Mouse (Mus musculus): ENCODE data around the gene Rph3a. TPM values are rescaled to one million over a fixed set of nuclear protein-coding genes. Genes with fewer than 3 reads are reported as not detected.
"Not testable (repeated sequence)": the region's sequence is repeated elsewhere in the genome, so short reads cannot be mapped to it uniquely, and the experiment has no call there.

Rph3a gene
- total RNA-seq, 4 experiments from 2014 or later, result 3.5 to 9.1 (median 6.0) TPM

DNA sequence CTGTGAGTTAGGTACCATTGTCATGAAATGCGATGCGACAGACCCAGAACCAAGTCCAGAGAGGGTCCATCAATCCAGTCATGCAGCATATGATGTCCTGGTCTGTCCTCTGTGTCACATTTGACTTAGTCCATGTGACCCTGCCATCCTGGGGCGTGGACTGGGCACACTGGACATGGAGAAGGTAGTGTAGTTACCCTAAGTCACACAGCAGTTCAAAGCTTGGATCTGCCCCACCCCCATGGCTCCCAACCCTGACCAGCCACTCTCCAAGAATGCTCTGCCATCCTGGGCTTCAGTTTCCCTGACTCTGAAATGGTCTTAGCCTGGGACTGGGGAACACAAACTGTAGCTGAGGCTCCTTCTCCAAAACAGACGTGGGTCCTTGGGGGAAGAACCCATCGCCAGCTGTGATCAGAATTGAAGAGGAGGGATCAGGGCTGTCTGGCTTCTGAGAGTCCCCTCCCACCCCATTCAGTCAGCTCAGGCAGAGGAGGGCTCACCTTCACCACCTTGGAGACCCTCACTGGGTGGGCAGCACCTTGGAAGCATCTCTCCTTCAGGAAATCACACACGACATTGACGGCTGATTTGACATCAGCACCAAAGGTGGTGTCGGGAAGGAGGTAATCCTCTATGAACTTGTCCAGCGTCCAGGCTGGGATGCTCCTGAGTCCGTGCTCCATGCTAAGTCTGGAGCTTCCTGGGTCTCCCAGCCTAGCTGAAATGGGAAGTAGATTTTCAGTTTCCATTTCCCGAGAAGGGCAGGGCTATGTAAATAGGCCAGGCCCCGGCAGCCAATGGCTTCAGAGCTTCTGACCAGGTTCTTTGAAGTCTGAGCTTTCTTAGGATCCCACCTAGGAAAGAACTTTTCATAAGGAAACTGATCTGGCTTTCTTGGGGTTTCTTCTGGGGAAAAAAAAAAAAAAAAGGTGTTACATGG is 102.8 kb downstream of the Rph3a start, which contains the start of gene Oas1a:
TSS of gene Oas1a (minus strand) at position 731 of the 943 bp plus-strand sequence.
- DNase-seq, result not testable (repeated sequence)

GRCm38 (mm10) chr5:120902056-120902455 is 107.8 kb downstream of the Rph3a start:
- DNase-seq, result no peak

DNA sequence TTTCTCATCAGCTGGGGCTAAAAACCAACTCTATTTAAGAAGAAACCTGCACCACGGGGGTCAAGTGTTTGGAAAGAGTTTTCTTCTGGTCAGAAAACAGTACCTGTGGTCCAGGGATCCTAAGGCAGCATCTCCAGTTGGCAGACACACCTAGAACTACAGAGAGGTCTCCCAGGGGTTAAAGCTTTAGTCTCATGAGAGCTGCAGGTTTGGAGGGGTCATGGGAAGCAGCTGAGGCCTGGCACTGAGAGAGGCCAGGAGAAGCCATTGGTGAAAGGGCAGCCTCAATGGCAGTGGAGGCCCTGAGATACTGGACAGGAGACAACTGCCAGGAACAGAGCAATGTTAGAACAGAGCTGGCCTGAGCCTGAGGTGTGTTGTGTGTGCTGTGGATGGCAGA is 109.2 kb downstream of the Rph3a start:
- no peak for DNase-seq

- no peak for DNase-seq
These were observed 111.2 kb downstream of the Rph3a start for GRCm38 (mm10) chr5:120898726-120899125.

DNA sequence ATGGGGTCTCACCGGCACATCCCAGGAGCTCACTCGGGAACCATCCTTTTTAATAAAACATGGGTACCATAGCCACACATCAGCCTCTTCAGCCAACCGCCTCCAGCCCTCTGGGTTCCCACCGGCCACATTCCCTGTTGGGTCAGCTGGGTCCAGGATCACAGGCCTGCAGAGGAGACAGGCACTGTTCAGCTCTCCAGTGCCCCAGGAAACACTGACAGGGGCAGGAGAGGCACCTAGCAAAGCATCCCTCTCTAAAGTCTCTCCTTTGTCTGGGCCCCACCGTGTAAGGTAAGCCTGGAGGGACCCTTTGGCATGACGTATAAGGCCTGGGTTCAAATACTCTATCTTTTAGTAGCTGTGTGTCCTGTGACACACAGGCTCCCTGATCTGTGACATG is 111.6 kb downstream of the Rph3a start:
- no peak for DNase-seq

DNA sequence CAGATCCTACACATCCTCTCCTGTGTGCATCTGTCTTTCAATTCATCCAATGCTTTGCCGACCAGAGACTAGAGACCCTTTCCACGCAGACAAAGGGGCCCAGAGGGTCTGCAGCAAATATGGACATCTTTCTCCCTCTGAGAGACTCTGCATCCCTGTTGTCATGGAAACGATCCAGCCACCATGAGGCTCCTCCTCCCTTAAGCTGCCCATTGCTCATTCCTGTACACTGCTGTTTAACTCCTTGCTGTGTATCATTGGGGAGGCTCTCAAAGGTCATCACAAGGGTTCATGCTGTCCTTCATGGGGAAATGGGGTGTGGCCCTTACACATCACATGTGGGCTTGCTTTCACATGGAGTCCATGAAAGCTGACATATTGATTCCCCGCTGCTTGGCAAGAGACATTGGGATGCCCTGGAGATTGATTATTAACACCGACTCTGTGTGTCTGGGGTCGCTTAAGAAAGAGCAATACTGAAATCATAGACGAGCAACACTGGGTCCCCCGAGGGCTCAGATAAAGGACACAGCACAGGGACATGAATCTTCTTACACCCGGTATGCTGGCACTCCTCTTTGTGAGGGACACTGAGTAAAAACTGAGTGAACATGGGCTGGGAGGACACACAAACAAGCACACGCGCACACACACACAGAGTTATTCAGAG is 114.5 kb downstream of the Rph3a start:
- DNase-seq, result no peak

- not testable (repeated sequence) for DNase-seq
These were observed 115.2 kb downstream of the Rph3a start for GRCm38 (mm10) chr5:120894692-120895091.

DNA sequence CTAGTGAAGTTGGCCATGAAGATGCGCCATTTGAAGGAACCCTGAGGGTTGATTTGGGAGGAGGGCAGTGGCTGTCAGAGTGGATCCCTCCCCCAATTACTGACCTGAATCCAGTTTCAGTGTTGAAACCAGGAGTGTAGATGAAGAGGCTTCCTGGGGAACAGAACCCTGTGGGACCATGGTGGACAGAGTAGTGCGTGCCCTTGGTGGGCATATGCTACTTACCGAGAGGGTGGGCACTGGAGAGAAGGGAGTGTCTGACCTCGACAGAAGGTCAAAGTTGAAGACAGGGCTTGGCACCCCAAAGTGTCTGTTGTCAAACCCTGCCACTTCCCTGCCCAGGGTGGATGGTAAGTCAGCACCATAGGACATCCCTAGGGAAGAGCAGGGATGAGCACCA is 116.0 kb downstream of the Rph3a start:
- DNase-seq, result not testable (repeated sequence)

- DNase-seq, result no peak
These were observed 117.6 kb downstream of the Rph3a start for GRCm38 (mm10) chr5:120892243-120892660.

GRCm38 (mm10) chr5:120891566-120892242 is 118.2 kb downstream of the Rph3a start:
- not testable (repeated sequence) for DNase-seq

DNA sequence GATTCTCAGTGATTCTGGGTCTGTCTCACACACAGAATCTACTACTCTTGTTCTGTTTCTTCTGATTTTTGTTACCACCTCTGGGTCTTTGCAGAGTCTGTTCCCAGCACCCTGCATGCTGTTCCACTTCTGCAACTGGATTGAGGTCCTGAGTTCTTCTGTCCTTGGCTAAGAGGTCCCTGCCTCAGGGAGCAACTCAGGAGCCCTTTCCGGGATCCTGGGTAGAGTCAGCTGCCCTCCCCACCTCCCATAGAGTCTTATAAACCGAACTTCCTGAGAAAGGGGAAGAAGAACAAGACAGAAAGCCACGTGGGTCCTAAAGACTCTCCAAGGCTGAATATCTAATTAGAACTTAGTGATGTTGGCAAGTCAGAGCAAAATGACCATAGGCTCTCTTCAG is 118.9 kb downstream of the Rph3a start:
- no peak for DNase-seq

Other genes with a start within 250 kb of the Rph3a start
- gene Oas3, start 232.4 kb downstream of the Rph3a start, total RNA-seq (2022), result under 1 TPM; 0.30 to 0.44 (median 0.39) TPM
- gene Oas1e, start 214.6 kb downstream of the Rph3a start, total RNA-seq (2022), result not detected
- 1 to 10 TPM in 3 of 4 experiments, under 1 TPM in 1; 0.61 to 2.2 (median 1.7) TPM for gene Oas1c, start 197.6 kb downstream of the Rph3a start, total RNA-seq (2022)
- not detected for gene Oas1f, start 162.7 kb downstream of the Rph3a start, total RNA-seq (2022)
- not detected for gene Oas1h, start 148.7 kb downstream of the Rph3a start, total RNA-seq (2022)
- 1 to 10 TPM in 3 of 4 experiments, under 1 TPM in 1; 0.38 to 1.3 (median 1.1) TPM for gene Oas1g, start 122.5 kb downstream of the Rph3a start, total RNA-seq (2022)
- gene Oas1a, start 102.6 kb downstream of the Rph3a start, total RNA-seq (2022), result 1 to 10 TPM; 2.6 to 3.8 (median 2.8) TPM
- gene Oas1d, start 95.6 kb downstream of the Rph3a start, total RNA-seq (2022), result not detected
- gene Ptpn11, start 181.3 kb upstream of the Rph3a start, total RNA-seq (2022), result 100 to 1,000 TPM; 101 to 141 (median 124) TPM
- 1,000 to 10,000 TPM in 2 of 4 experiments, 100 to 1,000 TPM in 2; 908 to 1,162 (median 1,035) TPM for gene Rpl6, start 194.4 kb upstream of the Rph3a start, total RNA-seq (2022)
- 10 to 100 TPM; 22.7 to 39.2 (median 29.1) TPM for gene Hectd4, start 210.1 kb upstream of the Rph3a start, total RNA-seq (2022)